15 mouse cellular contexts compared by ENCODE assay signal in the genomic region with DNA sequence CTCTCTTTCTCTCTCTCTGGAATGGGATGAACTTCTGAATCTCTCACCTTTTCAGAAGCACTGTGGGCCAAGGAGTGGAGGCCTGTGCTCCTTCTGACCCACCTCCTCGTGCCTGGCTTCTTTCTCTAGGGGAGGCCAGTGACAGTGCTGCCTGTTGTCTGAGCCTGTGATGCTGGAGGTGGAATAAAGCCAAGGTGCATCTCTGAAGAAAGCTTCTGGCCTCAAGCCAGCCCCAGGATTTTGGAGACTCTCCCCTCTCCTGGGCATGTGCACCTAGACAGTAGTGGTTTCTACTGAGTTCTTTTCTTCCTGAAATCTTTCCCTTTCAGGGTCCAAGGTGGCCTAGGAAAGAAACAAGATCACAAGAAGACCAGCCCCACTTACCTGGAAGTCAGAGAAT.
A peak's percentile ranks its signal among the peaks of the same experiment; 100 is the strongest.
DNase-seq lines count a peak whose midpoint lies in the region; ATAC-seq and TF ChIP-seq lines count a peak whose summit lies in the region.
"Had no signal": no experiment of that assay in that cellular context is flagged by ENCODE, and none has a peak within 500 bp of the region (broad histone marks: within the 10 kb centered on the region; RNA-seq: fewer than 3 reads in every experiment).

No protein-coding gene starts in this region.

- peaks cover 2% of the 10 kb centered on the region; the same call in 1 of the 2 replicates for H3K36me3 ChIP-seq in neural tube, embryonic 11.5 days (ENCODE audit: control insufficient read depth, insufficient read depth, low read length)
- peaks cover 78% of the 10 kb centered on the region for H3K36me3 ChIP-seq in forebrain, postnatal 0 days (ENCODE audit: insufficient read depth)
- H3K36me3 ChIP-seq in midbrain, embryonic 12.5 days = peaks cover 38% of the 10 kb centered on the region
- H3K36me3 ChIP-seq: limb, embryonic 13.5 days had no signal

- peaks cover 30% of the 10 kb centered on the region for H3K27me3 ChIP-seq in neural tube, embryonic 11.5 days (ENCODE audit: control insufficient read depth, insufficient read depth, low read length)
- no peaks in the 10 kb centered on the region for H3K27me3 ChIP-seq in forebrain, postnatal 0 days (ENCODE audit: insufficient read depth, low read length)
- peaks cover 51% of the 10 kb centered on the region for H3K27me3 ChIP-seq in midbrain, embryonic 12.5 days

- WGBS in neural tube, embryonic 11.5 days = 29% methylated on average over 1 of the region's 1 CpGs
- WGBS in forebrain, postnatal 0 days = 6% methylated on average over 1 of the region's 1 CpGs
- WGBS in midbrain, embryonic 12.5 days = 47% methylated on average over 1 of the region's 1 CpGs

- peak overlapping the region; percentile 99 for H3K27ac ChIP-seq in neural tube, embryonic 11.5 days (ENCODE audit: low read depth, low read length)
- peak overlapping the region; percentile 72 for H3K27ac ChIP-seq in forebrain, postnatal 0 days (ENCODE audit: low read depth, low read length)
- H3K27ac ChIP-seq in midbrain, embryonic 12.5 days (replicated peaks) = peak overlapping the region; percentile 99
- H3K27ac ChIP-seq: limb, embryonic 13.5 days had no signal

- H3K9me3 ChIP-seq in neural tube, embryonic 11.5 days (ENCODE audit: control insufficient read depth, low read length) = no peaks in the 10 kb centered on the region
- H3K9me3 ChIP-seq in forebrain, postnatal 0 days (ENCODE audit: low read length) = no peaks in the 10 kb centered on the region
- H3K9me3 ChIP-seq in midbrain, embryonic 12.5 days = no peaks in the 10 kb centered on the region
- H3K9me3 ChIP-seq: limb, embryonic 13.5 days had no signal

- no peak for ATAC-seq in neural tube, embryonic 11.5 days (ENCODE audit: insufficient read depth, low FRiP score, low TSS enrichment)
- no peak for ATAC-seq in forebrain, postnatal 0 days
- ATAC-seq in midbrain, embryonic 12.5 days (ENCODE audit: low FRiP score, low read depth) = no peak

- no peak overlapping the region for H3K9ac ChIP-seq in neural tube, embryonic 11.5 days (ENCODE audit: low read length)
- H3K9ac ChIP-seq in forebrain, postnatal 0 days = no peak overlapping the region
- no peak overlapping the region for H3K9ac ChIP-seq in midbrain, embryonic 12.5 days (replicated peaks)
- H3K9ac ChIP-seq: limb, embryonic 13.5 days; lung, embryonic 14.5 days had no signal

- peaks cover 49% of the 10 kb centered on the region for H3K4me1 ChIP-seq in neural tube, embryonic 11.5 days (ENCODE audit: control insufficient read depth, insufficient read depth, low read length)
- peaks cover 23% of the 10 kb centered on the region for H3K4me1 ChIP-seq in forebrain, postnatal 0 days (ENCODE audit: insufficient read depth)
- H3K4me1 ChIP-seq in midbrain, embryonic 12.5 days = peaks cover 90% of the 10 kb centered on the region

- H3K4me3 ChIP-seq in neural tube, embryonic 11.5 days (ENCODE audit: low read depth, low read length) = no peak overlapping the region
- H3K4me3 ChIP-seq in forebrain, postnatal 0 days (ENCODE audit: low read depth, low read length) = no peak overlapping the region
- no peak overlapping the region for H3K4me3 ChIP-seq in midbrain, embryonic 12.5 days
- H3K4me3 ChIP-seq: erythroblast, embryonic 14.5 days; limb, embryonic 13.5 days had no signal

- H3K4me2 ChIP-seq in neural tube, embryonic 11.5 days (ENCODE audit: low read depth) = no peak overlapping the region
- H3K4me2 ChIP-seq in forebrain, postnatal 0 days (ENCODE audit: low read depth) = no peak overlapping the region
- no peak overlapping the region for H3K4me2 ChIP-seq in midbrain, embryonic 12.5 days (replicated peaks)
- H3K4me2 ChIP-seq: limb, embryonic 13.5 days; lung, embryonic 14.5 days had no signal

- TF ChIP-seq CTCF in forebrain, postnatal 0 days (IDR thresholded peaks at IDR 0.05; ENCODE audit: low read depth) = no peak

- no peak for DNase-seq in neural tube, embryonic 11.5 days (ENCODE audit: low spot score)
- DNase-seq in neural tube, embryonic 10.5 days (ENCODE audit: extremely low spot score, low spot score) = no peak
- no peak for DNase-seq in forebrain, postnatal 0 days
- DNase-seq in heart, adult 9 months (ENCODE audit: low spot score in 2 of 2) = no peak
- no peak for DNase-seq in left cerebral cortex, adult 18-20 months (ENCODE audit: low spot score in 2 of 2)
- DNase-seq in lung, postnatal 10 days = no peak
- DNase-seq: adrenal gland, adult 8-10 months; heart, postnatal 36 days; kidney, adult 9 months; lung, embryonic 14.5 days; right cerebral cortex, postnatal 25 days; thymus, postnatal 25 days had no signal
